Mouse (Mus musculus) testis, postnatal 10 days (tissue): Measurements from ENCODE around the gene Fez1.
A peak's percentile ranks its signal among the peaks of the same experiment; 100 is the strongest.

Source experiments
- DNase-seq: peaks from one replicate; pipeline ENCODE4 v3.0.0; 2021; ENCODE audit warnings: low spot score

The Fez1 gene

GRCm38 (mm10) chr9:36821644-36822000 lies at the start of gene Fez1:
Fez1 (plus strand) TSS chr9:36821864.
- DNase-seq, result peak; percentile 57

- DNase-seq, result no peak
Observed at GRCm38 (mm10) chr9:36783921-36784320, 37.7 kb upstream of the Fez1 start.

- no peak for DNase-seq
Observed at GRCm38 (mm10) chr9:36792191-36792590, 29.5 kb upstream of the Fez1 start.

- no peak for DNase-seq
Observed at GRCm38 (mm10) chr9:36794487-36794886, 27.2 kb upstream of the Fez1 start.

GRCm38 (mm10) chr9:36795556-36795955 lies 26.1 kb upstream of the Fez1 start:
- no peak for DNase-seq

GRCm38 (mm10) chr9:36796224-36796623 lies 25.4 kb upstream of the Fez1 start:
- DNase-seq, result no peak

- DNase-seq, result peak; percentile 99
Observed at GRCm38 (mm10) chr9:36796781-36797555, 24.7 kb upstream of the Fez1 start, which contains the start of gene Ei24. Ei24 (minus strand) TSS chr9:36797393.

GRCm38 (mm10) chr9:36801961-36802360 lies 19.7 kb upstream of the Fez1 start:
- no peak for DNase-seq

GRCm38 (mm10) chr9:36802951-36803350 lies 18.7 kb upstream of the Fez1 start:
- DNase-seq, result no peak

GRCm38 (mm10) chr9:36803386-36803785 lies 18.3 kb upstream of the Fez1 start:
- no peak for DNase-seq

- no peak for DNase-seq
Observed at GRCm38 (mm10) chr9:36803926-36804325, 17.7 kb upstream of the Fez1 start.

- no peak for DNase-seq
Observed at GRCm38 (mm10) chr9:36805256-36805975, 16.2 kb upstream of the Fez1 start.

GRCm38 (mm10) chr9:36808126-36808785 lies 13.4 kb upstream of the Fez1 start:
- DNase-seq, result no peak

- DNase-seq, result no peak
Observed at GRCm38 (mm10) chr9:36814486-36814885, 7.2 kb upstream of the Fez1 start.

GRCm38 (mm10) chr9:36818905-36819304 lies 2.8 kb upstream of the Fez1 start:
- no peak for DNase-seq

- no peak for DNase-seq
Observed at GRCm38 (mm10) chr9:36820969-36821643, 558 bp upstream of the Fez1 start.

GRCm38 (mm10) chr9:36822024-36822423 lies 360 bp downstream of the Fez1 start:
- DNase-seq, result no peak

- no peak for DNase-seq
Observed at GRCm38 (mm10) chr9:36826612-36827363, 5.1 kb downstream of the Fez1 start.

- DNase-seq, result no peak
Observed at GRCm38 (mm10) chr9:36831401-36831800, 9.7 kb downstream of the Fez1 start.

GRCm38 (mm10) chr9:36832529-36832928 lies 10.9 kb downstream of the Fez1 start:
- peak; percentile 81 for DNase-seq

GRCm38 (mm10) chr9:36833043-36833881 lies 11.6 kb downstream of the Fez1 start:
- DNase-seq, result peak; percentile 45
